Mouse (Mus musculus) Patski (cell line): ENCODE measurements around the gene Tomm22. TPM values are rescaled to one million over a fixed set of nuclear protein-coding genes. Genes with fewer than 3 reads are reported as not detected.
"Not testable (repeated sequence)": the region's sequence is repeated elsewhere in the genome, so short reads cannot be mapped to it uniquely, and the experiment has no call there.

ENCODE experiments used
- ATAC-seq: fragments of 100-300 bp; one replicate; pipeline ENCODE4 v1.8.0; 2021
- CTCF ChIA-PET: fragments of 350-600 bp; sonication (Branson Sonifier 250); formaldehyde crosslinking; loops from one replicate; lab custom pipeline; 2022; ENCODE audit warnings: inconsistent platforms; lab: Charles Lee
- POLR2A ChIA-PET: fragments of 350-600 bp; sonication (Branson Sonifier 250); formaldehyde crosslinking; loops from one replicate; lab custom pipeline; 2022; ENCODE audit warnings: antibody characterized with exemption, inconsistent platforms; lab: Charles Lee
- DNase-seq: peaks from one replicate; pipeline ENCODE4 v3.0.0-alpha.2; 2011; ENCODE audit warnings: low read depth, low spot score
- H3K27me3 ChIP-seq: fragments of 371-371 bp; one replicate; pipeline ENCODE4 v1.5.1; 2021
- CTCF ChIP-seq: fragments of 100-300 bp; IDR thresholded peaks from one replicate; pipeline ENCODE4 v1.5.1; 2021
- in situ Hi-C: fragments of 300-500 bp; cut with MboI; formaldehyde crosslinking; loops from 3 replicates; pipeline ENCODE4 v1.11.1; 2018; ENCODE audit warnings: low pct_unique_long_range_greater_than_20kb, mixed read lengths
- polyA plus RNA-seq: library from polyadenylated mRNA; unstranded; gene quantifications from one replicate; pipeline ENCODE4 v1.2.3, GENCODE M21; 2021

The Tomm22 gene
- polyA plus RNA-seq, 1 experiment from 2014 or later, result 201 TPM

DNA sequence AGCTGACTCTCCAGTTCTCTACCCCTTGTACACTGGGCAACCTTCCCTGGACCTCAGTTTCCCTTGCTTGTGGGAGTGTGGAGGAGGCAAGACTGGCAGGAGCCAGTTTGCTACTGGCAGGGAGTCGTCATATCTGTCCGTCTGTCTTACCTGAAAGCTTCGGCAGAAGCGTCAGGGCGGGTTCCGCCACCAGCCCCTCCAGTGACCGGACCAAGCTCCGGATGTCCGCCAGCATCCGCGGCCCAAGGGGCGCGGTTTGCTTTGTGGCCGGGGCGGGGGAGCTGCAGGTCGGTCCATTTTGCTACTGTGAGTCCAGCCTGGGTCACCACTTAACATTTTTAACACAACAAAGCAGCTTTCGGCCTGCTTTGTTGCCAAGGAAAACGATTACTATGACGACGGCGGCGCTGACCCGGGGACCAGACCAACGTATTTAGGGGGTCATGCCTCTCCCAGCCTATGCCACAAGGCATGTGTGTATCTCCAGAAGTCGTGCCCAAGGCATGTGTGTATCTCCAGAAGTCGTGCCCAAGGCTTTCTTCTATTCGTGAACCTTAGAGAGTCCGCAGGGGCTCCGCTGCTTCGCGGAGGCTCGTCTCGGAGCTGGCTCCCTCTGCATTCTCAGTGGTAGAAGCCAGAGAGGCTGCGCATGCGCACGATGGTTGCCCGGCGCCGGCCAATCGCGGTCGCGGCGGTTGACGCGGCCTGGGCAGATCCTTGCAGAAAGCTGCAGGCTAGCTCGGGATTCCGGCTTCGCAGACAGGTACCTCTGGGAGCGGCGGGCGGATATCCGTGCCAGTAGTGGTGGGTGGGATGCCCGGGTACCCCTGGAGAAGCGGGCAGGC lies 11.9 kb upstream of the Tomm22 start, which contains the start of the genes Fam227a and Cby1:
Fam227a (minus strand) TSS at position 426 of the 845 bp plus-strand sequence.
Cby1 (plus strand) TSS at position 669 of the 845 bp plus-strand sequence.
- CTCF ChIA-PET, result interaction anchor here (0.8 to 2.3 kb wide), 8 partner anchors 9 to 416 kb away, joined by 3 to 9 read pairs (median 3); partner anchors contain the start of gene Tomm22
- TF ChIP-seq CTCF, result no peak
- DNase-seq (peak; percentile 69), ATAC-seq (peak; percentile 67)
- POLR2A ChIA-PET, result interaction anchor here (1.3 to 1.7 kb wide), 3 partner anchors 24 to 67 kb away, joined by 4 to 8 read pairs (median 4); no protein-coding TSS in a partner anchor
- in situ Hi-C loops, result loop anchor here (5.0 kb wide), 1 partner anchor 436 kb away; no protein-coding TSS in a partner anchor
- no peaks in the 10 kb centered on the region for H3K27me3 ChIP-seq

DNA sequence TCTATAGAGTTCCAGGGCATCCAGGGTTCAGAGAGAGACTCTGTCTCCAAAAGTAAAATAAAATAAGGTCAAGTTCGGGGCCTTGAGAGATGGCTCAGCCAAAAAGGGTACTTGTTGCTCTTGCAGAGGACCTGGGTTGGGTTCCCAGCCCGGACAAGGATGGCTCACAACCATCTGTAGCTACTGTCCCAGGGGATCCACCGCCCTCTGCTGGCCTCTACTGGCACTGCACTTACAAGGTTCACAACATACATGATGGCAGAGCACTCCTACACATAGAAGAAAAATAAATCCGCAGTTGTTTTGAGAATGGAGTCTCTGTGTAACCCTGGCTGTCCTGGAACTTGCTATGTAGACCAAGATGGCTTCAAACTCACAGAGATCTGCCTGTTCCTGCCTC lies 8.8 kb upstream of the Tomm22 start:
- POLR2A ChIA-PET, result no interaction called here
- CTCF ChIA-PET, result no interaction called here
- no peaks in the 10 kb centered on the region for H3K27me3 ChIP-seq
- DNase-seq (no peak), ATAC-seq (no peak)
- in situ Hi-C loops, result no loop called here
- TF ChIP-seq CTCF, result no peak

DNA sequence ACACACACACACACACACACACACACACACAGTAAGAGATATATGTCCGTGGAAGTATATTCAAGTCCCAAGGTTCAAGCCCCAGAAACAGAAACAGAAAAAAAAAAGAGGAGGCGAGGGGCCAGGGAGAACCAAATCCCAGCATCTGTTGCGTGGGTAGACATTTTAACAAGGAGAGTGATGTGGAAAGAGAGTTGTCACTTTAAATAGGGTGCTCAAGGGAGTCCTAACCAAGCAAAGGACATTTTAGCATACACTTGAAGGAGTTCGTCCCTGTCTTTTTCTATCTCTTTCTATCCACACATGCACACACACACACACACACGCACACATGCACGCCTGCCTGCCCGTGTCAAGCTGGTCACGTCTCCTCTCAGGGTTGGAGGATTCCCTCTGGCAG lies 6.0 kb upstream of the Tomm22 start:
- ATAC-seq, result no peak
- no peak for TF ChIP-seq CTCF
- DNase-seq, result no peak
- in situ Hi-C loops, result no loop called here
- no peaks in the 10 kb centered on the region for H3K27me3 ChIP-seq
- CTCF ChIA-PET, result no interaction called here
- POLR2A ChIA-PET, result no interaction called here

DNA sequence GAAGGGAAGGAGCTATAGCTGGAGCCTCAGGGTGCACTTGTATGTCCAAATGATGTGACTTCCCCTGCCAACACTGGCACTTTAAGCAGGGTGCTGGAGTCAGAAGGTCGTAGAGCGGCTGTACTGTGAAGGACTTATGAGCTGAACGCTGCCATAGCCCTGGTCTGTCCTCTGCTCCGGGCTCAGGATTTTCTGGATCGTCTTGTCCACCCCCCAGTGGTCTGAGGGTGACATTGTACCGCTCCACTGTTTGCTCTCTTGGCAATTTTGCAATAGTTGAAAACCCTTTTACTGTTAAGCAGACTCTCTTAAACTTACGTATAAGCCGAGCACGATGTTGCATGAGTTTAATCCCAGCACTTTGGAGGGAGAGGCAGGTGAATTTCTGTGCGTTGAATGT lies 1.5 kb upstream of the Tomm22 start:
- POLR2A ChIA-PET, result no interaction called here
- CTCF ChIA-PET, result no interaction called here
- TF ChIP-seq CTCF, result peak; percentile 30
- DNase-seq (no peak), ATAC-seq (no peak)
- H3K27me3 ChIP-seq, result no peaks in the 10 kb centered on the region
- in situ Hi-C loops, result no loop called here

DNA sequence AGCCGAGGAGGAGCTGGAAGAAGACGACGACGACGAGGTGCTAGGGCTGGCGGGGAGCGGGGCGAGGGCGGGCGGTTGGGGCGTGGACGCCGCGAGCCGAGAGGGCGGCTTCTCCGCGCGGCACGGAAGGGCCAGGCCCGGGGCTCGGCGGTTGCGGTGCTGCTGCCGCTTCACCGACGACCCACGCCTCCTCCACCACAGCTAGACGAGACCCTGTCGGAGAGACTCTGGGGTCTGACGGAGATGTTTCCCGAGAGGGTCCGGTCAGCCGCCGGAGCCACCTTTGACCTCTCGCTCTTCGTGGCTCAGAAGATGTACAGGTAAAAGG lies 275 bp downstream of the Tomm22 start:
- no peak for TF ChIP-seq CTCF
- ChIA-PET CTCF (interaction anchor here (0.7 to 1.7 kb wide), 3 partner anchors 11 to 12 kb away, joined by 3 to 7 read pairs (median 4); partner anchors contain the start of genes Cby1 and Fam227a), POLR2A (interaction anchor here (0.7 to 1.6 kb wide), 3 partner anchors 17 to 426 kb away, joined by 3 to 4 read pairs (median 4); partner anchors contain the start of gene Josd1)
- no peaks in the 10 kb centered on the region for H3K27me3 ChIP-seq
- DNase-seq (no peak), ATAC-seq (peak; percentile 8)
- in situ Hi-C loops, result no loop called here

DNA sequence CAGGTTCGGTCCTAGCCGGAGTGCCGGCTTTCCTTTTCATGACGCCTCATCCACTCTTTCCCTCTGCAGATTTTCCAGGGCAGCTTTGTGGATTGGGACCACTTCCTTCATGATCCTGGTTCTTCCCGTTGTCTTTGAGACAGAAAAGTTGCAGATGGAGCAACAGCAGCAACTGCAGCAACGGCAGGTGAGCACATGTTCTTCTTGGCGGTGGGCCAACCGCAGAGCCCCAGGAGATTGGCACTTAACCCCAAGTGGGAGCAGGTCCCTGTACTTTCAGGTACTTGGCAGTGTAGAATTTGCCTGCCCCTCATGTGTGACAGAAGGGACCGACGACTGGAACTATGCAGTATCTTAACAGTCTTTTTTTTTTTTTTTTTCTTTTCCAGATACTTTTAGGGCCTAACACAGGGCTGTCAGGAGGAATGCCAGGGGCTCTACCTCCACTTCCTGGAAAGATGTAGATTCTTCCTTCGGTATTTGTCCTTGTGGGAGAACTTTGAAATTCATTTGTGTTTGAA lies 1.2 kb downstream of the Tomm22 start:
- DNase-seq, H3K27me3 ChIP-seq, ATAC-seq, in situ Hi-C loops: not testable (repeated sequence)
- ChIA-PET POLR2A (interaction anchor here (1.6 kb wide), 1 partner anchor 20 kb away, joined by 3 read pairs; no protein-coding TSS in a partner anchor), CTCF (interaction anchor here (1.7 kb wide), 1 partner anchor 11 kb away, joined by 4 read pairs; no protein-coding TSS in a partner anchor)

DNA sequence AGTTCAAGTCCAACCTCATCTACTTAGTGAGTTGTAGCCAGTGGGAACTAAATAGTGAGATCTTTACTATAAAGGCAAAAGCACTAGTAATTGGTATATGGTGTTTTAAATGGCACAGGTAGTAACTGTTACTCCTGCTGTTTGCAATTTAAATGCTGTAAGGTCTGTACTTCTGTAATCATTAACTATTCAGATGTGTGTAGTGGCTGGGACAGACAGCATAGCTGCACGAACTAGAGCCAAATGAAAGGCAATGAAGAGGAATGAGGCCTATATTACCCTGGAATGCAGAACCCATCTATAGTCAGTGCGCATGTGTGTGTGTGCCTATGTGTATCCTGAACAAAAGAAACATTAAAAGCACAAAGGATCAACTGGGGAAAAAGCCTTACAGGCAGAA lies 7.3 kb downstream of the Tomm22 start:
- in situ Hi-C loops, result no loop called here
- POLR2A ChIA-PET, result interaction anchor here (0.7 kb wide), 1 partner anchor 401 kb away, joined by 6 read pairs; no protein-coding TSS in a partner anchor
- no peaks in the 10 kb centered on the region for H3K27me3 ChIP-seq
- TF ChIP-seq CTCF, result no peak
- ATAC-seq, result no peak
- DNase-seq, result no peak
- CTCF ChIA-PET, result no interaction called here

DNA sequence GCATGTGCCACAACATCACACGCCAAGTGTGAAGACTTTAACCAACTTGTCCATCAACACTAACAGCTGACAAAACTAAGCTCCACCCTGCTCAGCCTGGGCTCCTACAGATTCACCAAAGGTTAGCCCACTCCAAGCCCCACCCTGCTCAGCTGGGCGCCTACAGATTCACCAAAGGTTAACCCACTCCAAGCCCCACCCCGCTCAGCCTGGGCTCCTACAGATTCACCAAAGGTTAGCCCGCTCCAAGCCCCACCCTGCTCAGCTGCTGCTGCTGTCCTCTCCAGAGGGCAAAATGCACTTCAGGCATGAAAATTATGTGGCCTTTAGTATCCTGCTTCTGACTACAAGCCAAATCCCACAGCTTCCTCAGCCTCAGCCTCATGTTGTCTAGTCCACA lies 11.3 kb downstream of the Tomm22 start:
- in situ Hi-C loops, result no loop called here
- TF ChIP-seq CTCF, result no peak
- DNase-seq (no peak), ATAC-seq (no peak)
- H3K27me3 ChIP-seq, result no peaks in the 10 kb centered on the region
- CTCF ChIA-PET, result interaction anchor here (1.4 kb wide), 1 partner anchor 11 kb away, joined by 4 read pairs; the partner anchor contains the start of gene Tomm22
- POLR2A ChIA-PET, result no interaction called here

DNA sequence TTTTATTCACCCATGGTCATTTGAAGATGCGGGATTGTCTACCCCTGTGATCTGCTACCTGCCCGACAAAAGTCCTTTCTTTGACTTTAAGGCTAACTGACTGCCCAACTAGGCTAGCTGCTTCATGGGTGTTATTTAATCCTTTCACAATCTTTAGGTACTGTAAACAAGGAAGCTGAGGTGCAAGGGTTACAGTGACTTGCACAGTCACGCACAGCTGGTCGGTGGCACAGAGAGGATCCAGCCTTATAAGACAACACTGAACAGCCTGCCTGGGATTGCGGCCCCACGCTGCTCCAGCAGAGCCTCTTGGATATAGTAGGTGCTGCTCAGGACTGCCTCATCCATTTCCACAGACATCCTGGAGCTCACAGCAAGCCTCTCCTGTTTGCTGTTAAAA lies 12.5 kb downstream of the Tomm22 start:
- no peaks in the 10 kb centered on the region for H3K27me3 ChIP-seq
- in situ Hi-C loops, result no loop called here
- no peak for DNase-seq
- CTCF ChIA-PET, result interaction anchor here (1.2 to 2.3 kb wide), 3 partner anchors 12 to 25 kb away, joined by 3 to 9 read pairs (median 4); partner anchors contain the start of genes Cby1, Fam227a and Tomm22
- TF ChIP-seq CTCF, result no peak
- ATAC-seq, result no peak
- POLR2A ChIA-PET, result interaction anchor here (1.2 kb wide), 1 partner anchor 24 kb away, joined by 4 read pairs; the partner anchor contains the start of genes Cby1 and Fam227a

DNA sequence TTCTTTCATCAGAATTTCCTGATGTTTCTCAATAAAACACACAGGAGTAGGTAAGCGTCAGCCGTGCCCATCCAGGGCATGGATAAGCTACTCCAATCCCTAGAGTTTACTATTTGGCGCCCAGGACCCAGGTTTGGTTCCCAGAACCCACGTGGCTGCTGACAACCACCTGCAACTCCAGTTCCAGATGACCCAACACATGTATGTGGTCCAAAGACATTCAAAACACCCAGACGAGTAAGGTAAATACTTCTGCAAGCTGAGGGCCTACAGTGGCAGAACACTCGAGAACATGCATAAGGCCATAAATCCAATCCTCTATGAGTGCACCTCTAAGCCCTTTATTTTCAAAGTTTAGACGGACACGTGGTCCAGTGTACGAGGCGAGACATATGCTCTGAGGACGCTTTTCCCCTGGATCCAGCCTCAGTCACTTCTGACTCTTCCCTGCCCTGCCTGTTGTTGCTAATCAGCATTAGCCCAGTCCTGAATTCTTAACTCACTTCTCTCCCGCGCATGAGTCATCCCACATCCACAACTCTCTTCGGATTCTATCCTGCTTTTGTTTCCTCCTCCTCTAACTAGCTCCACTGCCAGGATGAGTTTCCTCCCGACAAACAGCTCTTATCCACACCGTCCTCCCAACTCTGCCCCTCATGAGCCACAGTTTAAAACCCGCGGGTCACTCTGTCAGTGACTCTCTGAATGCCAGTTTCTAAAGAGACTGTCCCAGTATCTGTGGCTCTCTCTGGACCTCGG lies 13.2 kb downstream of the Tomm22 start:
- no peaks in the 10 kb centered on the region for H3K27me3 ChIP-seq
- ChIA-PET CTCF (interaction anchor here (1.2 to 2.3 kb wide), 3 partner anchors 9 to 26 kb away, joined by 3 to 9 read pairs (median 5); partner anchors contain the start of genes Cby1 and Fam227a), POLR2A (interaction anchor here (1.1 kb wide), 1 partner anchor 85 kb away, joined by 4 read pairs; no protein-coding TSS in a partner anchor)
- TF ChIP-seq CTCF, result no peak
- in situ Hi-C loops, result no loop called here
- ATAC-seq, result no peak
- DNase-seq, result no peak
